Comparison of ENCODE assay signal across 18 mouse cellular contexts in genomic region chr17:9750046-9750445, GRCm38 (mm10).
DNase-seq lines count a peak whose midpoint lies in the region; ATAC-seq and TF ChIP-seq lines count a peak whose summit lies in the region.
"Had no signal": no experiment of that assay in that cellular context is flagged by ENCODE, and none has a peak within 500 bp of the region (broad histone marks: within the 10 kb centered on the region; RNA-seq: fewer than 3 reads in every experiment).

No protein-coding gene starts in this region.

- H3K27ac ChIP-seq in liver, adult 2 months (replicated peaks; ENCODE audit: insufficient read depth, low read depth, low read length), result no peak overlapping the region
- H3K27ac ChIP-seq in liver, embryonic 11.5 days (ENCODE audit: low read depth, low read length), result no peak overlapping the region
- H3K27ac ChIP-seq in midbrain, embryonic 10.5 days (replicated peaks), result peak overlapping the region; percentile 7; the same call in 1 of the 2 replicates
- H3K27ac ChIP-seq in midbrain, embryonic 15.5 days, result no peak overlapping the region
- H3K27ac ChIP-seq: embryonic facial prominence, embryonic 10.5 days; embryonic facial prominence, embryonic 12.5 days; forebrain, embryonic 13.5 days; forebrain, embryonic 15.5 days had no signal

- DNase-seq in liver, adult 2 months (ENCODE audit: extremely low read depth, low read depth, low spot score), result peak; percentile 69
- DNase-seq in liver, embryonic 11.5 days (ENCODE audit: low spot score), result no peak
- DNase-seq in midbrain, embryonic 10.5 days (ENCODE audit: low spot score), result no peak
- no peak for DNase-seq in layer of hippocampus, adult 8-10 months (ENCODE audit: low spot score in 2 of 2)
- DNase-seq: adrenal gland, adult 2 months; adrenal gland, postnatal 10 days; adrenal gland, postnatal 25 days; cerebellum, adult 11-12 months; cerebellum, adult 2 months; cerebellum, adult 9-10 months; cerebellum, postnatal 10 days; cerebellum, postnatal 25 days; forebrain, postnatal 0 days had no signal

- TF ChIP-seq POLR2A in liver, adult 2 months (IDR thresholded peaks at IDR 0.05; ENCODE audit: extremely low read depth, insufficient read depth, low read length), result no peak

- H3K9me3 ChIP-seq in liver, embryonic 11.5 days (ENCODE audit: control insufficient read depth, low read length), result no peaks in the 10 kb centered on the region
- 0 out of 2 replicates have a peak, but pooled peaks cover 3% of the 10 kb centered on the region for H3K9me3 ChIP-seq in midbrain, embryonic 10.5 days (replicated peaks)
- no peaks in the 10 kb centered on the region for H3K9me3 ChIP-seq in midbrain, embryonic 15.5 days
- H3K9me3 ChIP-seq: embryonic facial prominence, embryonic 10.5 days; embryonic facial prominence, embryonic 12.5 days; forebrain, embryonic 13.5 days; forebrain, embryonic 15.5 days had no signal

- H3K4me1 ChIP-seq in liver, adult 2 months (ENCODE audit: control insufficient read depth, insufficient read depth, low read length), result no peaks in the 10 kb centered on the region
- H3K4me1 ChIP-seq in liver, embryonic 11.5 days (replicated peaks; ENCODE audit: control insufficient read depth, insufficient read depth, low read length), result no peaks in the 10 kb centered on the region
- peaks cover 16% of the 10 kb centered on the region for H3K4me1 ChIP-seq in midbrain, embryonic 10.5 days
- H3K4me1 ChIP-seq in midbrain, embryonic 15.5 days, result no peaks in the 10 kb centered on the region
- H3K4me1 ChIP-seq: embryonic facial prominence, embryonic 12.5 days; forebrain, embryonic 13.5 days; forebrain, embryonic 15.5 days had no signal

- no peak for ATAC-seq in liver, embryonic 11.5 days (replicated peaks; ENCODE audit: low FRiP score)
- ATAC-seq in midbrain, embryonic 15.5 days (replicated peaks), result no peak
- ATAC-seq: forebrain, embryonic 13.5 days; forebrain, embryonic 15.5 days; forebrain, postnatal 0 days had no signal

- H3K9ac ChIP-seq in liver, adult 2 months (ENCODE audit: low read depth, low read length), result no peak overlapping the region
- H3K9ac ChIP-seq in liver, embryonic 11.5 days (ENCODE audit: low read depth, low read length), result no peak overlapping the region
- no peak overlapping the region for H3K9ac ChIP-seq in midbrain, embryonic 15.5 days
- H3K9ac ChIP-seq: embryonic facial prominence, embryonic 12.5 days; forebrain, embryonic 13.5 days; forebrain, embryonic 15.5 days; forebrain, postnatal 0 days had no signal

- H3K79me2 ChIP-seq in liver, adult 2 months (ENCODE audit: control insufficient read depth, insufficient read depth, low read length), result no peaks in the 10 kb centered on the region

- no peak overlapping the region for H3K4me3 ChIP-seq in liver, adult 2 months (ENCODE audit: insufficient read depth, low read depth, low read length)
- H3K4me3 ChIP-seq in liver, embryonic 11.5 days (ENCODE audit: low read depth, low read length), result no peak overlapping the region
- no peak overlapping the region for H3K4me3 ChIP-seq in midbrain, embryonic 10.5 days
- H3K4me3 ChIP-seq in midbrain, embryonic 15.5 days, result no peak overlapping the region
- H3K4me3 ChIP-seq: embryonic facial prominence, embryonic 10.5 days; embryonic facial prominence, embryonic 12.5 days; forebrain, embryonic 13.5 days; forebrain, embryonic 15.5 days had no signal

- 73% methylated on average over 8 of the region's 8 CpGs for WGBS in liver, adult 2 months
- WGBS in liver, embryonic 11.5 days, result 83% methylated on average over 8 of the region's 8 CpGs
- 96% methylated on average over 8 of the region's 8 CpGs for WGBS in midbrain, embryonic 10.5 days
- WGBS in midbrain, embryonic 15.5 days, result 95% methylated on average over 8 of the region's 8 CpGs

- H3K4me2 ChIP-seq in liver, embryonic 11.5 days, result no peak overlapping the region
- H3K4me2 ChIP-seq in midbrain, embryonic 15.5 days, result no peak overlapping the region
- H3K4me2 ChIP-seq: embryonic facial prominence, embryonic 12.5 days; forebrain, embryonic 13.5 days; forebrain, embryonic 15.5 days had no signal

- no peaks in the 10 kb centered on the region for H3K27me3 ChIP-seq in liver, adult 2 months (ENCODE audit: control insufficient read depth, insufficient read depth, low read length)
- H3K27me3 ChIP-seq in liver, embryonic 11.5 days (replicated peaks; ENCODE audit: control insufficient read depth, insufficient read depth, low read length), result no peaks in the 10 kb centered on the region
- H3K27me3 ChIP-seq in midbrain, embryonic 10.5 days (ENCODE audit: low read depth, poor library complexity, severe bottlenecking), result no peaks in the 10 kb centered on the region
- no peaks in the 10 kb centered on the region for H3K27me3 ChIP-seq in midbrain, embryonic 15.5 days (replicated peaks)
- H3K27me3 ChIP-seq: embryonic facial prominence, embryonic 12.5 days; forebrain, embryonic 13.5 days; forebrain, embryonic 15.5 days had no signal

- no peaks in the 10 kb centered on the region for H3K36me3 ChIP-seq in liver, adult 2 months (ENCODE audit: control insufficient read depth, insufficient read depth, low read length)
- no peaks in the 10 kb centered on the region for H3K36me3 ChIP-seq in liver, embryonic 11.5 days (ENCODE audit: control insufficient read depth, insufficient read depth, low read length)
- no peaks in the 10 kb centered on the region for H3K36me3 ChIP-seq in midbrain, embryonic 10.5 days
- no peaks in the 10 kb centered on the region for H3K36me3 ChIP-seq in midbrain, embryonic 15.5 days (replicated peaks)
- H3K36me3 ChIP-seq: embryonic facial prominence, embryonic 10.5 days; embryonic facial prominence, embryonic 12.5 days; forebrain, embryonic 15.5 days had no signal

- no peak for TF ChIP-seq CTCF in liver, adult 2 months (IDR thresholded peaks at IDR 0.05; ENCODE audit: low read depth, low read length)
